In genomic region chr17:46704887-46705835, GRCm38 (mm10) we compare ENCODE assay signal across 8 mouse cellular contexts. TPM values are rescaled to one million over a fixed set of nuclear protein-coding genes. Genes with fewer than 3 reads are reported as not detected.
DNase-seq lines count a peak whose midpoint lies in the region; ATAC-seq lines count a peak whose summit lies in the region.

Gene Ppp2r5d, minus strand, starts transcription at chr17:46705111.

- DNase-seq in adipocyte (ENCODE audit: low spot score): peak; percentile 99
- peak; percentile 98 for DNase-seq in embryo, embryonic 10 days (ENCODE audit: low spot score)
- peak; percentile 92 for DNase-seq in gastrocnemius, postnatal 10 days
- DNase-seq in induced T-regulatory cell, adult 2 months (ENCODE audit: low read depth): peak; percentile 99
- peak; percentile 94 to 98 for DNase-seq in left cerebral cortex, adult 9 months (ENCODE audit: low spot score in 2 of 2)
- DNase-seq in right cerebral cortex, postnatal 14 days: peak; percentile 92
- DNase-seq in urinary bladder, postnatal 36 days (ENCODE audit: low spot score in 2 of 2): peak; percentile 96 to 97

- ATAC-seq in megakaryocyte progenitor cell, adult 5-6 weeks (replicated peaks; ENCODE audit: poor library complexity): peak; percentile 97

RNA-seq across cellular contexts. Expression of gene Ppp2r5d, which starts in this region (rescaled TPM):
- total RNA-seq in gastrocnemius, postnatal 10 days (2021): 10 to 100 TPM; 37.0 to 40.6 TPM
- total RNA-seq in megakaryocyte progenitor cell, adult 5-6 weeks (2015): 25.6 and 26.9 TPM in 2 replicates
- 44.1 and 46.1 TPM in 2 replicates for total RNA-seq in megakaryocyte progenitor cell, adult 5-6 weeks (2017)

Comparison
In these comparisons a context has a peak if more than half of its experiments do, and no peak if none do; other contexts are left out.
1. Peak in every context shown above with its lines: DNase-seq and ATAC-seq.